Mouse (Mus musculus): ENCODE data around the gene Auh.

GRCm38 (mm10) chr13:52821571-52821970, 107.9 kb downstream of the Auh start:
- TF ChIP-seq CTCF (IDR thresholded peaks at IDR 0.05; ENCODE audit: extremely low read depth, insufficient read depth, low read length) (no peak), POLR2A (IDR thresholded peaks at IDR 0.05; ENCODE audit: extremely low read depth, insufficient read depth, low read length) (no peak)
